Mouse (Mus musculus) thymus, postnatal 25 days (tissue): ENCODE data around the gene Gpd1.

Experiments
- DNase-seq: peaks from one replicate; pipeline ENCODE4 v3.0.0; 2022

Gene Gpd1

DNA sequence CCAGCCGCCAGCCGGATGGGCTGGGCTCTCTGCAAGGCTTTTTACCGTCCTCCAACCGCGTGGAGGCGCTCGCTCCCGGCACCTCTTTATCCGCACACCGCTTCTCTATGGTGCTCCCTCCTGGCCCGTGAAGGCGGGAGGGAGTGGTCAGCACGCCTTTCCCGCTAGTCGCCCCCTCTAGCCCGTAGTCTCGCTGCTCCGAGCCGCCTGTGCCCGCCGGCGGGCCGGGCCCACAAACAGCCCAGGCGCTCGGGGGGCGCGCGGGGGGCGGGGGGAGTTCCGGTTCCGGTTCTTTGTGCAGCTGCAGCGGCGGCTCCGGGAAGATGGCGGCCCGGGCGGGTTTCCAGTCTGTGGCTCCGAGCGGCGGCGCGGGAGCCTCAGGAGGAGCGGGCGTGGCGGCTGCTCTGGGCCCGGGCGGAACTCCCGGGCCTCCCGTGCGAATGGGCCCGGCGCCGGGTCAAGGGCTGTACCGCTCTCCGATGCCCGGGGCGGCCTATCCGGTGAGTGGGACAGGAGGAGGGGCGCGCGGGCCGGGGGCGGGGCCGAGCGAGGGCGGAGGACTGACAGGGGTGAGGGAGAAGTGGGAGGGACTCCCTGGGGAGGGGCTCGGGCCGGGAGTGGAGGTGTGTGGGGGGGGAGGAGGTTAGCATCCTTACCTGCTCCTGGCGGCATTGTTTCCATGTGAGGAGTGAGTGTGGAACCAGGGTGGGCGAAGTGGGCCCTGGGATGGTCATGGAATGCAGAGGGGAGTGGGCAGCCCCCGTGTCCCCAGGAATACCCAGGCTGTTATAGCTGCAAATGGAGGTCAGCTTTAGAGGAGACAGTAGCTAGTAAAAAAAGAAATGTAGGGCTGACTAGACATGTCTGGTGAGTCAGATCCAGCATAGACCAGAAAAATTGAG, 15.1 kb upstream of the Gpd1 start, which contains the start of gene Smarcd1:
Smarcd1 (plus strand) TSS at position 131 of the 902 bp plus-strand sequence.
- DNase-seq, result peak; percentile 95

DNA sequence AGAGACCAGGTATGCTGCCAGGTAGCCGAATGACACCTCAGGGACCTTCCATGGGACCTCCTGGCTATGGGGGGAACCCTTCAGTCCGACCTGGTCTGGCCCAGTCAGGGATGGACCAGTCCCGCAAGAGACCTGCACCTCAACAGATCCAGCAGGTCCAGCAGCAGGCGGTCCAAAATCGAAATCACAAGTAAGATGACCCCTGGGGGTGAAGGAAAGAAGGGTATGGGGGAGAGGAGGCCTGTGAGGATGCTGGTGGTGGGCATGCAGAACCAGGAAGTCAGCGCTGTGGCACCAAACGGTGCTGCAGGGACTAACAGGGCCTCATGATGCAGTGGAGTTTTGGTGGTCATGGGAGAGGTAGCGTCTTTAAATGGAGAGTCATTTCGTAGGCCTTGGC, 14.2 kb upstream of the Gpd1 start:
- no peak for DNase-seq

DNA sequence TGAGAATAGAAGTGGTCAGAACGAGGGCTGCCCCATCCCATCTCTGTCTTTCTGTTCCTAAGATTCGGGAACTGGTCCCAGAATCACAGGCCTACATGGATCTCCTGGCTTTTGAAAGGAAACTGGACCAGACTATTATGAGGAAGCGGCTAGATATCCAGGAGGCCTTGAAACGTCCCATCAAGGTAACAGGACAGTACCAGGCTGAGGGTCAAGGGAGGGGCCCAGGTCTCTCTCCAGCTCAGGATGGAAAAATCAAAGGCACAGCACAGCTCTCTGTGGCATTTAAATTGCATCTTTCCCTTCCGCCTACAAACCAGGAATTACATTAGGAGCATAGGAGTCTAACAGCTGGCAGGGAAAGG, 13.7 kb upstream of the Gpd1 start:
- no peak for DNase-seq

DNA sequence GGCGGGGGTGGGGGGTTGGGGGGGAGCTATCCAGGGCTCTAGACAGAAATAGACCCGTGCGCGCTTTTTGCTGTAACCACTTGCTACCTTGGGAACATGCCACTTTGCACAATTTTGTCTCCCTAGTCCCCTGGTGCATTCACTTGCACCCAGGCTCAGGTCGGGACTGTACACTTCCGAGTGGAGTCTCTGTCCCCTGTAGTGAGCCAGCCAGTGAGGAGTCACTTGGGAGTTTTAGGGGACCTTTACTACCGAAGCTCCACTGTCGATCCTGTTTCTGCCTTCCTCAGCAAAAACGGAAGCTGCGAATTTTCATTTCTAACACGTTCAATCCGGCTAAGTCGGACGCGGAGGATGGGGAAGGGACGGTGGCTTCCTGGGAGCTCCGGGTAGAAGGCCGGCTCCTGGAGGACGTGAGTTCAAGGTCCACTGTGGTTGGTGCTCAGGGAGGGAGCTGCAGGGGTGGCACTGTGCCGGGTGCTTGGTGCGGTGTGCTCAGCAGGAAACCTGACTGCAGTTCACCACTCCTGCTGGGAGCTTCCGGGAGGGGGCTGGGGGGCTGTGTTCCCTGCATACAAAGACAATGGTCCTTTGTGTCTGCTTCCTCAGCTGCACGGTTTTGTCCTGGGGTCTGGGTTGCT, 13.2 kb upstream of the Gpd1 start:
- no peak for DNase-seq

DNA sequence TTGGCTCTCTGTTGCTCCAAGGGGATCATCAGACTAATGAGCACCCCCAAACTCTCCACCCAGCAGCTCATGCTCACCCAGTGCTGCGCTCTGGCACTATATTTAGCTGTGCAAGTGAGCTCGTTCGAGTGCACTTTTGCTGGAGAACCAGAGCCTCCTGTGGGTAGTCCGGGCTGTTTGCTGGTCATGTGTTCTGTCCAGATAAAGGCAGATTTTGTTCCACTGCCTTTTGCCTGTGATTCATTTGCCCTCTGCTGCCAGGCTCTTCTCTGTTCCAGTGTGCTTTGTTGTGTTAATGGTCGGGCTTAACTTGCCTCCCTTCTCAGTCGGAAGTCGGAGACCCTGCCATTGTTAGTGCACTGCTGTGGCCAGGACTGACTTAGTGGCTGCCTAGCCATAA, 12.4 kb upstream of the Gpd1 start:
- no peak for DNase-seq

DNA sequence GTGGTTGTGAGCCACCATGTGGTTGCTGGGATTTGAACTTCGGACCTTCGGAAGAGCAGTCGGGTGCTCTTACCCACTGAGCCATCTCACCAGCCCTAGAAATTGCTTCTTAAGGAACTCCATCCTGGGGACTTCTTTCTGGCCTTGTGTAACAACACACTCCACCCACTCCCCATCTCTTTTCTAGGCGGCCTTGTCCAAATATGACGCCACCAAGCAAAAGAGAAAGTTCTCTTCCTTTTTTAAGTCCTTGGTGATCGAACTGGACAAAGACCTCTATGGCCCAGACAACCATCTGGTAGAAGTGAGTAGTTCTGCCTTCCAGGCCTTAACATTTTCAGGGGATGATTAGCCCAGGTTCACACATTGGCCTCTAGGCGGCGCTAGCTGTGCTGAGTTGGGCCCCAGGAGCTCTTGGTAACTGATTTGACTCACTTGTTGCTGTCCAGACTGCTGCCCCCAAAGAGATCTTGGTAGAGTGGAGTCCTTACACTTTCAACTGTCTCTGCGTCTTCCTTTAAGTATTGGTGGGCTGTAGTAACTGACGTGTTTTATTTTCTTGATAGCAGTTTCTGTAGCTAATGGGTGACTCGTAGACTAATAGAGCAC, 11.8 kb upstream of the Gpd1 start, which contains the start of gene Gm17349:
Gm17349 (minus strand) TSS at position 51 of the 609 bp plus-strand sequence.
- peak; percentile 49 for DNase-seq

DNA sequence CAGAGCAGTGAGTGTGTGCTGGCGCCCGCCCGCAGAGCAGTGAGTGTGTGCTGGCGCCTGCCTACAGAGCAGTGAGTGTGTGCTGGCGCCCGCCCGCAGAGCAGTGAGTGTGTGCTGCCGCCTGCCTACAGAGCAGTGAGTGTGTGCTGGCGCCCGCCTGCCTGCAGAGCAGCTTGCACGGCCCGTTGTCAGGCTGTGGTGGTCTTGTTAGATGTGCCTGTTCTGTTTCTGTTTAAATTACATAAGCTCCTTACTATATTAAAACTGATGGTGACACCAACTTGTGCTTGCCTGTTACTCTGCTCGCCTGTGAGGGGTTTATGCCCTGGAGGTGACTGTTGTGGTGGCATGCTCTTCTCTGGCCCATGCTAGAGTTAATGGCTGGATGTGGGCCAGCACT, 9.1 kb upstream of the Gpd1 start:
- DNase-seq, result no peak

DNA sequence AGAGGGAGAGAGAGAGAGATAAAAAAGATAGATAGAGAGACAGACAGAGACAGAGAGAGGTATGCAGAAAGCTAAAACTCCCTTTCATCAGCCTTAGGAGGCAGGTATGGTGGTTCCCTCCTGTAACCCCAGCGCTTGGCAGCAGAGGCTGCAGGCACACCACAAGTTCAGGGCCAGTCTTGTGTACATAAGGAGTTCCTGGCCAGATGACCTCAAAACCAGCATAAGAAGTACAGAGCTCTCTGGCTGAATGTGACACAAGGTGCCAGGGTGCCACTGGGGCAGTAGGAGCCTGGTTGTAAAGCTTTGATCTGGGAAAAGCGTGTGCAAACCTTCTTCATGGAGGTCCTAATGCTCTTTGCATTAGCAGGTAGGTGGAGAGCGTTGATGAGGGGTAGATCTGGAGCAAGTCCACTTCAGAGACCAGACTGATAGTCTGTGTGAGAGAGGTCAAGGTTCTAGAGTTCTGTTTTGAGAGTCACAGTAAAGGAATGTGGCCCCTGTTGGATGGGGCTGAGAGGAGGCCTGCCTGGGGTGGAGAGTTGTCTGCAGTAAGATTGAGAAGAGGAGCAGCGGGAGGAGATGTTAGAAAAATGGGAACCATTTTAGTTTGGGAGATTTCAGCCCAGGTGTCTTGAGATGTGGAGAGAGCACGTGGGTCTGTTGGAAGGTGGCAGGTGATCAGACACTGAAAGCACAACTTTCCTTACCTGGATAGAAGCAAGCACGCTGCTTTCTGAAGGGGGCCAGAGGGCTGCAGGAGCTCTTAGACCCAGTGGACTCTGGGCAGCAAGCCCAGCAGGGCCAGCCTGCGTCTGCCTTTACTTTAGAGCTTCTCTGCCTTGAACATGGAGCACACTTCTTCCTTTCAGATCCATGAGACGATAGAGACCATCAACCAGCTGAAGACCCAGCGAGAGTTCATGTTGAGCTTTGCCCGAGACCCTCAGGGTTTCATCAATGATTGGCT, 6.8 kb upstream of the Gpd1 start:
- no peak for DNase-seq

DNA sequence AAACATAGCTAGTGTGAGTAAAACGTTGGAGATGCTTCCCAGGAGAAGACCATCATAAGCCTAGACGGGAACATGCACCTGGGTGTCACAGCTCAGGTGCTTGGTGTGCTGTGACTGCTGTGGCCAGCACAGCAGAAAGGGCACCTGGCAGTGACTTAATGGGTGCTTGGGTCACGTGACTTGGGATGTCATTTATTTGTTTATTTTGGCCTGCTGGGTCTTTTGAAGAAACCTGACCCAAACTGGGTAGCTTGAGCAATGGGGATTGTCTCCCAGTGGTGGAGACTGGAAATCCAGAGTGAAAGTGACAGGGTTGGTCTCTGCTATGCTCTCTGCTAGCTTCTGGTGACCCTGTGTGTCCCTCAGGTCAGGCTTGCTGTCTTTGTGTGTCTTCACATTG, 5.8 kb upstream of the Gpd1 start:
- DNase-seq, result no peak

DNA sequence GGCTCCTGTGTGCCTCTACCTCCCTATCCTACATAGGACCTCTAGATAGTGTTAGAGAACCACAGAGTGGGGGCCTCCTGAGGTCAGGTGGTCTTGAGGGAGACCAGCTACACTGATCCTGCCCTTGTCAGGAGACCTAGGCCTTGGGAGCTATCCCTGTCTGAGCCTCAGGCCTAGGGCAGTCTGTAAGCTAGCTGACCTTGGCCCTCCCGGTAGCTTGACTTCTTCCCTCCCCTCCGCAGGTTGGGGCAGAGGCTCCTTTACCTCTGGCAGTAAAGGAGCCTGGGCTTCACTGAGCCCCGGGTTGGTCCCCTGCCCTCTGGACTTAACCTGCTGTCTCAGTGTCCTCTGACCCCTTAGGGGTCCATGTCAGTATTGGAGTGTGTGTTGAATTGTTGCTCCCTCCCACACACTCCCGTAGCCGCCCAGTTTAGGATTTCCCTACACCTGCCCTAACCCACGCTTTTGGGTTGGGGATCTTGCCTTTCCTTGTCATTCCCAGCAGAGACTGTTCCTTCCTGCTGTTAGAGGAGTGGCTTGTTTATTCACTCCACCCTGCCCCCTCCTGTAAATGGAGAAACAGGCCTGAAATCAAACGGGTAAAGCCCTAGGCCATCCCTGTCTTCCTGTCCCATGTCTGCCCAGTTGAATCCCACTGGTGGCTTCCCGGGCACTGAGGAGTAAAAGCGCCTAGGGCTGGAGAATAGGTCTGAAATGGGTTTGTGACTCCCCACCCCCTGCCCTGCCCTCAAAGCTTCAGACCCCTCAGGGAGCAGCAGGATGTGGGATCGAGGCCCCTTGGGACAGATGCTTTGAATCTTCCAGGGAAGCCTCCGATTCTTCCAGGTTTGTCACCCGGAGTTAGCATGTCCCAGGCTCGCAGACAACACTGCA, 4.4 kb upstream of the Gpd1 start:
- no peak for DNase-seq

DNA sequence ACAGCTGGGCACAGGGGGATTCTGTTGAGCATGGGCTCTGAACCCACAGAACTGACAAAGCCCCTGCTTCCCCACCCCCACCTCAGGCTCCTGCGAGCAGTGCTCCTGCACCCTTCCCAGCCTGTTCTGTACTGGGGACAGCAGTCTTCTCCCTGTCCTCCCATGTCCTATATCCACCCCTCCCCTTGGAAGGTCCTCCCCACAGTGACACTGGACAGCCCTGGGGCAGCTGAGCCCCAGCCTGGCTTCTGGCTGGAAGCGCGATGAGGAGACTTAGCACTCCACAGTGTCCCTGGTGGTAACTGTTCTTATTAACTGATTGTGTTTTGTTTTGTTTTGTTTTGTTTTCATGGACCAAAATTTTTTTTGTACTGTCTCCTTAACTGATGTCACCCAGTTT, 3.7 kb upstream of the Gpd1 start:
- DNase-seq, result no peak

DNA sequence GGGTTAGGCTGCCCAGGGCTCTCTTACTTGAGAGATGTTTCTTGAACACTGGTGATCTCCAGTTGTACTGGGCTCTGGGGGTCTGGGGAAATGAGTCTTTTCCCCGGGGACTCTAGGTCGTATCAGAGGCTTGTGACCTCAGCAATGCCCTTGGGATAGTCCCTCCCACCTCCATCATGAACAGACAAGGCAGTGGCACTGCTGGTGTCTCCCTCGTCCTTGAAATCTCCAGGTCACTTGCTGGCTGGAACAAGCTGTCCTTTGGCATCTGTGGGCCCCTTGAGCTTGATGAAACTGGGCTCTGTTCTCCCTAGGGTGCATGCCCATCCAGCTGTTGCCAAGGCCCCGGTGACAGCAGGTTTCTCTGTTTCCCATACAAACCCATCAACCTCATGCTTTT, 3.1 kb upstream of the Gpd1 start:
- no peak for DNase-seq

DNA sequence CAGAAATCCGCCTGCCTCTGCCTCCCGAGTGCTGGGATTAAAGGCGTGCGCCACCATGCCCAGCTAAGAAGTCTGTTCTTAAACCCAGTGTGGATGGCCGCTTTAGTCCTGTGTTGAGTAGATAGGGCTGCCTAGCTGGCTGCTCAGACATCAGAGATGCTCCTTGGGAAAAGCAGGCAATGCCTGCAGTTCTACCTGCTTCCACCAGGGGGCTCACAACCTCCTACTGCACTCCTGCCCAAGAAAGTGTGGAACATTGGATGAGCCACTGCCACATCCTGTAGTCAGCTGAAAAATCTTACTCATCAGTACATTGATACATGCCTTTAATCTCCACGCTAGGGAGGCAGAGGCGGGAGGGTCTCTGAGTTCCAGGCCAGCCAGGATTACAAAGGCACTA, 2.5 kb upstream of the Gpd1 start:
- peak; percentile 71 for DNase-seq

DNA sequence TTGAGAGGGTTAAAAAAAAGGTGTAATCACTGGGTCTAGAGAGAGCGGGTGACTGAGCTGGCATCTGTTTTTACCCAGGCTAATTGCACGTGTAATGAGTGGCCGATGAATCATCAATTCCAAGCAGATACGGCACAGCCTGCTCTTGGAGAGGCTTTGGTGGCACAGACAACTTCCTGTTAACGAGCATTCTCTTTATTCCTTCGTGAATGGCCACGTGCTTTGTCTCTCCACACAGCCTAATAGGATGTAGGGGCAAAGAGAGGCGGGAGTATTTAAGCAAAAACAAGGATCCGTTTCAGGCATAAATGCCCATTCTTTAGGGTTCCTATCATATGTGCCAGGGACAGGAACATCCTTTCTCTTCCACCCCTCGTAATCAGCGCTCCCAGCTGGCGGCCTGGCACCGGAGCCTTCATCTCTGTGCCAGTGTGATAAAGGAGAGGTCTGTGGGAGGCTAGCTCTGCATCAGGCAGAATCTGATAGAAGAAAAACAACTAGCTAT, 1.9 kb upstream of the Gpd1 start:
- no peak for DNase-seq

DNA sequence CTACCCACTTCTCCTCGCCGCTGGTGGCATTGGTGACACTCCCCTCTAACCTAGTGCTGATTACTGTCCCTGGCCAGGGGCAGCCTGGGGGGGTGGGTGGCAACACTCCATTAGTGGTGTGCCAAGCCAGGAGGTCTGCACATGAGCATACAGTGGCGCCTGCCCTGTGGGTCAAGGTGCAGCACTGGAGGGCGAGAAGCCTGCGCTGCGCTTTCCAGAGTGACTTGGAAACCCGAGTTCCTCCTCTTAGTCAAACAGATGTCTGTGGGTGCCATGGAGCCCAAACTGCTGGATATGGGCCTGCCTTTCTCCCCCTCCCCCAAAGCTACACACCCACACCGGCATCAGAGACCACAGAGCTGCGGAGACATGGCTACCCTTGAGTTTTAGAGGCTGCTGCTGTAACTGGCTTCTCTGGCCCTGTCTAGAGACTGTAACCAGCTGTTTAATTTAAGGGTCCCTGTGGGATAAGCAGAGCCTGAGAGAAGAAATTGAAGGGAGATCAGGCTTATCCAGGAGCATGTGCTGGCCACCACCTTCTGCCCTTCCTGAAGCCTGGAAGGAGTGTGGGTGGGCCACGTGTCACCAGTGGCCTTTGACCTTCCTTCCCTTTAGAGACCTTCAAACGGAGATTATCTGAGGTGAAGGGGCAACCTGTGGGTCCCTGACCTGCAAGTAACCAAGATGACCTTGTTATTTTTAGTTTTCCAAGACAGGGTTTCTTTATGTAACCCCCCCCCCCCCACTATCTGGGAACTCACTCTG, 1.2 kb upstream of the Gpd1 start:
- DNase-seq, result no peak

DNA sequence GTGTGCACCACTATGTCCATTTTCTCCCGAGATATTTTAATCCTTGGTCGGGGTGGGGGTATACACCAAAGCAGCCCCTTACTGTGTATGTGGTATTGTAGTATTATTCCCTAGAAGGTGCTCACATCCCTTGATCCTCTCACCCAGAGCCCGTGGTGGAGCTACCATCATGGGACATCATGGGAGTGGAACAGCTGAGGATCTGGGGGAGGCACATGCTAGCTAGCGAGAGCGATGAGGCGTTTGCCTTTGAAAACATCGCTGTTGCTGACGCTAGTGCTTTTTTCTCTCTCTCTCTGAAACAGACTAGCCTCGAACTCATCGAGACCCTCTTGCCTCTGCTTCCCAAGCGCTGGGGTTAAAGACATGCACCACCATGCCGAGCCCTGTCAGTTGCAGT, 501 bp upstream of the Gpd1 start:
- no peak for DNase-seq

DNA sequence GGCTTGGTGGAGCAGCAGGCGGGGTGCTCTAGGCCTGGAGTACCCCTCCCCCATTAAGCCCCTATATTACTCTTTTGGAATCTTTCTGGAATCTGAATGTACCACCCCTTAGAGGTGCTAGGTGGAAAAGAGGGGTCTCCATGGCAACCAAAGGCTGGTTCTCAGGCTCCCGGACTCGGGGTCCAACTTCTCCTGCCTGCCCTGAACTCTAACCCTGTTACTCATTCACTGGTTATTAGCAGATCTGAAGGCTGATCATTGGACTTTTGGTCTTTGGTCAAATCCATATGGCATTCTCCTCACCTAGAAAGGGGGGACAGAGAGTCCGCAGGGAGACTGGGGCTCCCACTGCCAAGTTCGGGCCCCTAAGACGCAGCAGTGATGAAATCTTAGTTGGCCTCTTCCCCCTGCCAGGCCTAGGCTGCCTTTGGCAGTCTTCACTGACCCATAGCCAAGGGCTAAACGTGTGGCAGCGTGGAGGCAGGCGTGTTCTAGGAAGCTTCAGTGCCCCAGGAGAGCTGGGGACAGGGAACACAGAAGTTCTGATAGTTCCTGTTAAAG, 1.2 kb downstream of the Gpd1 start:
- no peak for DNase-seq

DNA sequence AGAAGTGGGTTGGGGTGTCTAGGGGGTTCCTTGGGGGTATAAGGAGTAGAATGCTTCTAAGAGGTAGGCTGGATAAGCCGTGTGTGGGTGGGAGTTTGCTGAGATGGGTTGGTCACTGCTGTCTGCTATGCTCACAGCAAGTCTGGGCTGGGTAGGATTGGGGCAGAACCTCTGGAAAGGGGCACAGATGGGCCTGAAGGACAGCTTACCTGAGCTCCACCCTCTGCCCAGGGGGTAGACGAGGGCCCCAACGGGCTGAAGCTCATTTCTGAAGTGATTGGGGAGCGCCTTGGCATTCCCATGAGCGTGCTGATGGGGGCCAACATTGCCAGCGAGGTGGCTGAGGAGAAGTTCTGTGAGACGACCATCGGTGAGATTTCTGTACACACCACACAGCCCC, 2.5 kb downstream of the Gpd1 start:
- no peak for DNase-seq

DNA sequence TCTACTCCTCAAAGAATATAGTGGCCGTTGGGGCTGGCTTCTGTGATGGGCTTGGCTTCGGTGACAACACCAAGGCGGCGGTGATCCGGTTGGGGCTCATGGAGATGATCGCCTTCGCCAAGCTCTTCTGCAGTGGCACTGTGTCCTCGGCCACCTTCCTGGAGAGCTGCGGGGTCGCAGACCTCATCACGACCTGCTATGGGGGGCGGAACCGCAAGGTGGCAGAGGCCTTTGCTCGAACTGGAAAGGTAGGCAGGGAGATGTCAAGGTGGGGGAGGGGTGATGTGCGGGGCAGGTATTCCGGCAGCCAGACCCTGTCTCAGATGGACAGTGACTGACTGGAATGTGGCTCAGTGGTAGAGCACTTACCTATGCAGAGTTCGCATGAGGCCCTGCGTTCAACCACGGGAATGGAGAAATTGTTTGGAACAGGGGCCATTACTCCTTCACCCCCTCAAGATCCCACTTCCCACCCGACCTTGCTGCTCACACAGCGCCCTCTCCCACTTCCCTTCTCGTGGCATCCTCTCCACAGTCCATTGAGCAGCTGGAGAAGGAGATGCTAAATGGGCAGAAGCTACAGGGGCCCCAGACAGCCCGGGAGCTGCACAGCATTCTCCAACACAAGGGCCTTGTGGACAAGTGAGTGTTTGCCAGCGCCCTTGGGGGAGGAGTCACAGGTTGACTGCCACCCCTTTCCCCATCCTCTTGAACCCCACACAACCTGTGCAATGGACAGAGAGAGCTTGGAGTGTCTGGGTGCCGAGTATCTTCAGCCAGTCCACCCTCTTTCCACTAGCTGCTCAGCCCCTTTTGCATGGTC, 4.8 kb downstream of the Gpd1 start:
- DNase-seq, result no peak
